Mouse (Mus musculus): ENCODE measurements around the gene Ogfrl1.
A peak's percentile ranks its signal among the peaks of the same experiment; 100 is the strongest.

Ogfrl1 gene

GRCm38 (mm10) chr1:23352895-23353294 is 44.7 kb downstream of the Ogfrl1 start:
- DNase-seq (ENCODE audit: low spot score in 2 of 2) = no peak

GRCm38 (mm10) chr1:23351756-23352155 is 45.8 kb downstream of the Ogfrl1 start:
- DNase-seq (ENCODE audit: low spot score in 2 of 2) = no peak

GRCm38 (mm10) chr1:23345633-23346032 is 51.9 kb downstream of the Ogfrl1 start:
- DNase-seq (ENCODE audit: low spot score in 2 of 2) = no peak

- DNase-seq (ENCODE audit: low spot score in 2 of 2) = no peak
Observed at GRCm38 (mm10) chr1:23342864-23343263, 54.7 kb downstream of the Ogfrl1 start.

- no peak for DNase-seq (ENCODE audit: low spot score in 2 of 2)
Observed at GRCm38 (mm10) chr1:23342224-23342623, 55.3 kb downstream of the Ogfrl1 start.

GRCm38 (mm10) chr1:23335726-23336363 is 61.7 kb downstream of the Ogfrl1 start:
- peak; percentile 7 to 55 for DNase-seq (ENCODE audit: low spot score in 2 of 2)

- DNase-seq (ENCODE audit: low spot score in 2 of 2) = no peak
Observed at GRCm38 (mm10) chr1:23335050-23335449, 62.5 kb downstream of the Ogfrl1 start.

GRCm38 (mm10) chr1:23332192-23332591 is 65.4 kb downstream of the Ogfrl1 start:
- no peak for DNase-seq (ENCODE audit: low spot score in 2 of 2)

- DNase-seq (ENCODE audit: low spot score in 2 of 2) = no peak
Observed at GRCm38 (mm10) chr1:23325160-23325559, 72.4 kb downstream of the Ogfrl1 start.

GRCm38 (mm10) chr1:23324226-23324625 is 73.3 kb downstream of the Ogfrl1 start:
- DNase-seq (ENCODE audit: low spot score in 2 of 2) = peak in 1 of 2 experiments; percentile 14

GRCm38 (mm10) chr1:23323286-23323685 is 74.3 kb downstream of the Ogfrl1 start:
- DNase-seq (ENCODE audit: low spot score in 2 of 2) = no peak

- no peak for DNase-seq (ENCODE audit: low spot score in 2 of 2)
Observed at GRCm38 (mm10) chr1:23322208-23322607, 75.4 kb downstream of the Ogfrl1 start.

- DNase-seq (ENCODE audit: low spot score in 2 of 2) = no peak
Observed at GRCm38 (mm10) chr1:23321331-23321851, 76.2 kb downstream of the Ogfrl1 start.

- DNase-seq (ENCODE audit: low spot score in 2 of 2) = no peak
Observed at GRCm38 (mm10) chr1:23320591-23321195, 76.9 kb downstream of the Ogfrl1 start.

All from spleen, postnatal 36 days (tissue).